Comparison of ENCODE assay signal across 8 mouse cellular contexts in genomic region chr12:77059679-77060059, GRCm38 (mm10).
DNase-seq lines count a peak whose midpoint lies in the region; ATAC-seq and TF ChIP-seq lines count a peak whose summit lies in the region.

No protein-coding gene starts in this region.

- H3K4me1 ChIP-seq in heart, embryonic 15.5 days (replicated peaks): peaks cover 15% of the 10 kb centered on the region
- peaks cover 17% of the 10 kb centered on the region for H3K4me1 ChIP-seq in thymus, adult 2 months (replicated peaks; ENCODE audit: control insufficient read depth, insufficient read depth, low read length)
- H3K4me1 ChIP-seq in limb, embryonic 12.5 days (replicated peaks): peaks cover 9% of the 10 kb centered on the region; the same call in 1 of the 2 replicates

- H3K4me3 ChIP-seq in heart, embryonic 15.5 days: no peak overlapping the region
- H3K4me3 ChIP-seq in thymus, adult 2 months (ENCODE audit: control insufficient read depth, insufficient read depth, low read length): peak overlapping the region; percentile 51
- no peak overlapping the region for H3K4me3 ChIP-seq in limb, embryonic 12.5 days (replicated peaks)

- no peaks in the 10 kb centered on the region for H3K36me3 ChIP-seq in heart, embryonic 15.5 days
- H3K36me3 ChIP-seq in thymus, adult 2 months (ENCODE audit: control insufficient read depth, insufficient read depth, low read length): no peaks in the 10 kb centered on the region
- H3K36me3 ChIP-seq in limb, embryonic 12.5 days: no peaks in the 10 kb centered on the region

- no peak for TF ChIP-seq POLR2A in thymus, adult 2 months (IDR thresholded peaks at IDR 0.05; ENCODE audit: control insufficient read depth, extremely low read depth, insufficient read depth, low read length, poor library complexity)

- no peak overlapping the region for H3K27ac ChIP-seq in heart, embryonic 15.5 days
- peak overlapping the region; percentile 57; the same call in 1 of the 2 replicates for H3K27ac ChIP-seq in thymus, adult 2 months (ENCODE audit: control insufficient read depth, insufficient read depth, low read length)
- H3K27ac ChIP-seq in limb, embryonic 12.5 days: no peak overlapping the region

- no peak overlapping the region for H3K9ac ChIP-seq in heart, embryonic 15.5 days
- no peak overlapping the region for H3K9ac ChIP-seq in limb, embryonic 12.5 days (replicated peaks)

- ATAC-seq in heart, embryonic 15.5 days (replicated peaks; ENCODE audit: insufficient number of reproducible peaks, insufficient read depth, low FRiP score, low read depth): no peak
- ATAC-seq in limb, embryonic 12.5 days (ENCODE audit: insufficient number of reproducible peaks, insufficient read depth, low FRiP score, low TSS enrichment, low read depth): no peak

- H3K27me3 ChIP-seq in heart, embryonic 15.5 days: 0 out of 2 replicates have a peak, but pooled peaks cover 8% of the 10 kb centered on the region
- H3K27me3 ChIP-seq in thymus, adult 2 months (ENCODE audit: control insufficient read depth, insufficient read depth, low read length): no peaks in the 10 kb centered on the region
- no peaks in the 10 kb centered on the region; the same call in 1 of the 2 replicates for H3K27me3 ChIP-seq in limb, embryonic 12.5 days

- H3K4me2 ChIP-seq in heart, embryonic 15.5 days: peak overlapping the region; percentile 58
- peak overlapping the region; percentile 45; the same call in 1 of the 2 replicates for H3K4me2 ChIP-seq in limb, embryonic 12.5 days

- no peak for DNase-seq in heart, postnatal 25 days (ENCODE audit: low spot score)
- DNase-seq in thymus, adult 2 months: no peak
- no peak for DNase-seq in thymus, postnatal 0 days (ENCODE audit: low spot score)
- DNase-seq in urinary bladder, postnatal 4 days (ENCODE audit: low spot score in 2 of 2): no peak
- no peak for DNase-seq in Muller cell, postnatal 12 days (ENCODE audit: inconsistent ontology term)
- no peak for DNase-seq in urinary bladder, postnatal 36 days (ENCODE audit: low spot score in 2 of 2)

- WGBS in heart, embryonic 15.5 days: 81% methylated on average over 4 of the region's 4 CpGs
- WGBS in thymus, adult 2 months: 52% methylated on average over 4 of the region's 4 CpGs
- 84% methylated on average over 4 of the region's 4 CpGs for WGBS in limb, embryonic 12.5 days

- intact Hi-C loops in heart, postnatal 25 days (cut with DNase I): no loop called here

- H3K9me3 ChIP-seq in heart, embryonic 15.5 days (replicated peaks): no peaks in the 10 kb centered on the region
- no peaks in the 10 kb centered on the region for H3K9me3 ChIP-seq in limb, embryonic 12.5 days

- TF ChIP-seq CTCF in thymus, adult 2 months (IDR thresholded peaks at IDR 0.05; ENCODE audit: borderline replicate concordance, control insufficient read depth, extremely low read depth, insufficient read depth, low read length, poor library complexity): no peak
